ENCODE assay signal across 13 mouse cellular contexts in the genomic region with DNA sequence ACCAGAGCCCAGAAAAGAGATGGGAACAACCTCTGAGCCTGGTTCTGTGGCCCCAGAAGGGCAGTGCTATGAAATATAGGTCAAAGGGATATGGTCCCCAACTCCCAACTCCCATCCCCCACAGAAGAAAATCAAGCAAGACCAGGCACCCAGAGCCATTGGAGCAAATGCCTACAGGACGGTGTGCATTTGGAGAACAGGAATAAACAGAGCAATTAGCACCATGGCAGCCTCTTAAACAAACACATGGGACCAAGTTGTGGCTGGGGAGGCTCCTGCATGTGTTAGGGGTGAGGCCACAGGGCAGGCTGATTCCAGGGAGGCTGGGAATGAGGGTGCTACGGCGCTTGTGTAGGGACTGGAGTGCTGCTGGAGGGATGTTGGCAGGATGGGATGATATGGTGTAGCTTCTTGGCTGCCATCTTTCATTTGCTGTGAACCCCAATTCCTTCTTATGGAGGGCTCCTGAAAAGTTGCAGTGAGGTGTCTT. TPM values are rescaled to one million over a fixed set of nuclear protein-coding genes. Genes with fewer than 3 reads are reported as not detected.
DNase-seq lines count a peak whose midpoint lies in the region; ATAC-seq lines count a peak whose summit lies in the region.
"Had no signal": no experiment of that assay in that cellular context is flagged by ENCODE, and none has a peak within 500 bp of the region (broad histone marks: within the 10 kb centered on the region; RNA-seq: fewer than 3 reads in every experiment).

No protein-coding gene starts in this region.

- peaks cover 40% of the 10 kb centered on the region for H3K4me1 ChIP-seq in heart, embryonic 10.5 days
- H3K4me1 ChIP-seq in embryonic facial prominence, embryonic 10.5 days = peaks cover 31% of the 10 kb centered on the region
- peaks cover 15% of the 10 kb centered on the region for H3K4me1 ChIP-seq in hindbrain, embryonic 14.5 days (replicated peaks; ENCODE audit: control insufficient read depth, insufficient read depth, low read length)
- H3K4me1 ChIP-seq in midbrain, embryonic 15.5 days = peaks cover 32% of the 10 kb centered on the region

- peak; percentile 68 for DNase-seq in heart, embryonic 10.5 days (ENCODE audit: low spot score)
- no peak for DNase-seq in heart, adult 18-20 months
- DNase-seq in embryonic facial prominence, embryonic 10.5 days (ENCODE audit: low spot score) = no peak
- DNase-seq in hindbrain, embryonic 14.5 days (ENCODE audit: low spot score) = no peak
- no peak for DNase-seq in thymus, postnatal 10 days (ENCODE audit: low spot score in 2 of 2)
- DNase-seq in adrenal gland, adult 8-10 months = no peak
- DNase-seq: cerebellum, adult 2 months; heart, postnatal 10 days; kidney, adult 8-10 months; layer of hippocampus, postnatal 36 days; lung, adult 18-20 months had no signal

- H3K9ac ChIP-seq in hindbrain, embryonic 14.5 days = no peak overlapping the region
- H3K9ac ChIP-seq in midbrain, embryonic 15.5 days = no peak overlapping the region

- H3K36me3 ChIP-seq in heart, embryonic 10.5 days = no peaks in the 10 kb centered on the region
- H3K36me3 ChIP-seq in embryonic facial prominence, embryonic 10.5 days (replicated peaks) = no peaks in the 10 kb centered on the region
- no peaks in the 10 kb centered on the region for H3K36me3 ChIP-seq in hindbrain, embryonic 14.5 days (replicated peaks; ENCODE audit: control insufficient read depth, insufficient read depth)
- no peaks in the 10 kb centered on the region for H3K36me3 ChIP-seq in midbrain, embryonic 15.5 days (replicated peaks)

- peaks cover 6% of the 10 kb centered on the region; the same call in 1 of the 2 replicates for H3K27me3 ChIP-seq in heart, embryonic 10.5 days (ENCODE audit: insufficient read depth, poor library complexity, severe bottlenecking)
- H3K27me3 ChIP-seq in embryonic facial prominence, embryonic 10.5 days (replicated peaks; ENCODE audit: low read depth, poor library complexity, severe bottlenecking) = peaks cover 53% of the 10 kb centered on the region
- peaks cover 7% of the 10 kb centered on the region; the same call in 1 of the 2 replicates for H3K27me3 ChIP-seq in hindbrain, embryonic 14.5 days (ENCODE audit: control insufficient read depth, insufficient read depth, low read length)
- H3K27me3 ChIP-seq in midbrain, embryonic 15.5 days (replicated peaks) = no peaks in the 10 kb centered on the region

- no peak overlapping the region for H3K4me3 ChIP-seq in heart, embryonic 10.5 days
- 0 out of 2 replicates have a peak overlapping the region, but pooled peaks have one; percentile 29 for H3K4me3 ChIP-seq in embryonic facial prominence, embryonic 10.5 days
- H3K4me3 ChIP-seq in hindbrain, embryonic 14.5 days (replicated peaks; ENCODE audit: low read length) = no peak overlapping the region
- no peak overlapping the region for H3K4me3 ChIP-seq in midbrain, embryonic 15.5 days

- WGBS in heart, embryonic 10.5 days = 72% methylated on average over 3 of the region's 3 CpGs
- WGBS in embryonic facial prominence, embryonic 10.5 days = 70% methylated on average over 3 of the region's 3 CpGs
- 55% methylated on average over 3 of the region's 3 CpGs for WGBS in hindbrain, embryonic 14.5 days
- WGBS in midbrain, embryonic 15.5 days = 50% methylated on average over 3 of the region's 3 CpGs

- peak overlapping the region; percentile 36; the same call in 1 of the 2 replicates for H3K27ac ChIP-seq in heart, embryonic 10.5 days
- H3K27ac ChIP-seq in embryonic facial prominence, embryonic 10.5 days (replicated peaks) = peak overlapping the region; percentile 83
- peak overlapping the region; percentile 70 for H3K27ac ChIP-seq in hindbrain, embryonic 14.5 days
- peak overlapping the region; percentile 81 for H3K27ac ChIP-seq in midbrain, embryonic 15.5 days

- H3K9me3 ChIP-seq in heart, embryonic 10.5 days = no peaks in the 10 kb centered on the region
- no peaks in the 10 kb centered on the region for H3K9me3 ChIP-seq in embryonic facial prominence, embryonic 10.5 days
- no peaks in the 10 kb centered on the region for H3K9me3 ChIP-seq in hindbrain, embryonic 14.5 days (ENCODE audit: control insufficient read depth, low read length)
- H3K9me3 ChIP-seq in midbrain, embryonic 15.5 days = no peaks in the 10 kb centered on the region

- H3K4me2 ChIP-seq in hindbrain, embryonic 14.5 days (replicated peaks) = no peak overlapping the region
- H3K4me2 ChIP-seq in midbrain, embryonic 15.5 days = no peak overlapping the region

- ATAC-seq in hindbrain, embryonic 14.5 days (ENCODE audit: low FRiP score) = no peak
- ATAC-seq in midbrain, embryonic 15.5 days (replicated peaks) = 0 out of 2 replicates have a peak, but pooled peaks have one; percentile 2
- ATAC-seq: activated CD4-positive, CD25-positive, alpha-beta regulatory T cell, adult 4 months had no signal

RNA-seq across cellular contexts. Expression of gene Lmo1, which starts 22.2 kb away (rescaled TPM):
- polyA plus RNA-seq in heart, embryonic 10.5 days (2016; fragmentation: Nextera tagmentation; extraction: Ambion mirVana) = 1.3 and 7.3 TPM in 2 replicates
- 1 to 10 TPM; 2.6 to 3.5 TPM for total RNA-seq in heart, adult 18-20 months (2021)
- polyA plus RNA-seq in embryonic facial prominence, embryonic 10.5 days (2016; fragmentation: Nextera tagmentation; extraction: Ambion mirVana) = 23.6 and 30.3 TPM in 2 replicates
- 55.2 and 64.9 TPM in 2 replicates for polyA plus RNA-seq in hindbrain, embryonic 14.5 days (2014; fragmentation: Nextera tagmentation; extraction: Ambion mirVana)
- 153 and 155 TPM in 2 replicates for polyA plus RNA-seq in midbrain, embryonic 15.5 days (2015; fragmentation: Nextera tagmentation; extraction: Ambion mirVana)
- 1 to 10 TPM; 4.8 to 8.5 (median 6.3) TPM for total RNA-seq in adrenal gland, adult 8-10 months (2022)
- polyA plus RNA-seq: activated CD4-positive, CD25-positive, alpha-beta regulatory T cell, adult 4 months had no signal
